Mouse (Mus musculus): ENCODE measurements around the gene Olfr450. TPM values are rescaled to one million over a fixed set of nuclear protein-coding genes. Genes with fewer than 3 reads are reported as not detected.

Olfr450 gene
- not detected for total RNA-seq (2021)
- long read RNA-seq, experiment 1: 0 reads
- long read RNA-seq, experiment 2: 0 reads

- no peak for DNase-seq
Observed at GRCm38 (mm10) chr6:42811639-42812038, at the start of gene Olfr450. Gene Olfr450, plus strand, starts transcription at chr6:42811939.

- DNase-seq: no peak
Observed at GRCm38 (mm10) chr6:42777066-42777465, 34.7 kb upstream of the Olfr450 start.

GRCm38 (mm10) chr6:42784793-42785192 is 26.9 kb upstream of the Olfr450 start, which contains the start of gene Olfr452:
Gene Olfr452, plus strand, starts transcription at chr6:42785093.
- DNase-seq: no peak

- no peak for DNase-seq
Observed at GRCm38 (mm10) chr6:42790247-42790948, 21.3 kb upstream of the Olfr450 start.

GRCm38 (mm10) chr6:42790949-42791556 is 20.7 kb upstream of the Olfr450 start:
- DNase-seq: no peak

GRCm38 (mm10) chr6:42794982-42795381 is 16.8 kb upstream of the Olfr450 start:
- no peak for DNase-seq

GRCm38 (mm10) chr6:42834084-42834483 is 22.3 kb downstream of the Olfr450 start, which contains the start of gene Olfr449:
Gene Olfr449, plus strand, starts transcription at chr6:42834384.
- no peak for DNase-seq

GRCm38 (mm10) chr6:42860222-42860819 is 48.6 kb downstream of the Olfr450 start:
- peak in 1 of 2 experiments; percentile 31 for DNase-seq

Other genes with a start within 250 kb of the Olfr450 start
- gene Tcaf3, start 214.2 kb upstream of the Olfr450 start, total RNA-seq (2021): not detected
- 10 to 100 TPM in 1 of 2 experiments, 1 to 10 TPM in 1; 9.4 to 13.7 TPM for gene Tcaf2, start 166.7 kb upstream of the Olfr450 start, total RNA-seq (2021)
- gene Tcaf1, start 101.9 kb upstream of the Olfr450 start, total RNA-seq (2021): 10 to 100 TPM; 71.7 to 85.6 TPM
- not detected for gene Olfr453, start 72.6 kb upstream of the Olfr450 start, total RNA-seq (2021)
- not detected for gene Olfr38, start 55.5 kb upstream of the Olfr450 start, total RNA-seq (2021)
- gene Olfr452, start 26.8 kb upstream of the Olfr450 start, total RNA-seq (2021): not detected
- gene Olfr449, start 22.4 kb downstream of the Olfr450 start, total RNA-seq (2021): not detected
- not detected for gene Olfr448, start 78.5 kb downstream of the Olfr450 start, total RNA-seq (2021)
- not detected for gene Olfr447, start 96.9 kb downstream of the Olfr450 start, total RNA-seq (2021)
- gene Olfr446, start 109.4 kb downstream of the Olfr450 start, total RNA-seq (2021): not detected
- gene Olfr444, start 137.1 kb downstream of the Olfr450 start, total RNA-seq (2021): not detected